Mouse (Mus musculus) right cerebral cortex, postnatal 10 days (tissue): ENCODE measurements at regions not wholly inside any gene's neighbourhood (a gene's known extent, or its start where the extent isn't known, plus 50 kb on each side); places are given as distances from the start of the nearest gene placed in this dataset.

Source experiments
- DNase-seq, 2 experiments: peaks; one replicate each; pipeline ENCODE4 v3.0.0; 2021; ENCODE audit warnings: low spot score in 2 of 2

GRCm38 (mm10) chr2:116979561-116980391 lies 101.3 kb downstream of the Tmco5 start:
- DNase-seq, result peak; percentile 60 to 69

DNA sequence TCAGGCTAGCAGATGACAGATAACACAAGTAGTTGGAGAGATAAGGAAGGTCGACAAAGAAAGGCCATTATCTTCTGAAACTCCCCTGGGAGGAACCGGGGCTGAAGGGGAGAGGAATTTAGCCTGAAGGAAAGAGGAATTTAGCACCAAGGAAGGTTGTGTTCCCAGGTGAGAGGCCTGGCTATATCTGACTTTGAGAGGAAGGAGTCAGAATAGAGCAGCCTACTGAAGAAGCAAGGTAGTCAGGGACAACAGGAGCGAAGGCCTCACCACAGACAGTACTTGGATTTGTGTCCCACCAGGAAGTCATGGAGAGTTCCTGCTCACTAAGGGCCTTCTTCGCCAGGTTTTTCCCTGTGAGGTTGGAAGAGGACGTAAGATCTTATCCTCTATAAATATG lies 102.2 kb downstream of the Tmco5 start:
- no peak for DNase-seq

- no peak for DNase-seq
Measured at GRCm38 (mm10) chr2:116983351-116983750, 104.9 kb downstream of the Tmco5 start.

GRCm38 (mm10) chr2:116983821-116984351 lies 105.4 kb downstream of the Tmco5 start:
- no peak for DNase-seq

- DNase-seq, result no peak
Measured at GRCm38 (mm10) chr2:116984597-116984996, 106.1 kb downstream of the Tmco5 start.

DNA sequence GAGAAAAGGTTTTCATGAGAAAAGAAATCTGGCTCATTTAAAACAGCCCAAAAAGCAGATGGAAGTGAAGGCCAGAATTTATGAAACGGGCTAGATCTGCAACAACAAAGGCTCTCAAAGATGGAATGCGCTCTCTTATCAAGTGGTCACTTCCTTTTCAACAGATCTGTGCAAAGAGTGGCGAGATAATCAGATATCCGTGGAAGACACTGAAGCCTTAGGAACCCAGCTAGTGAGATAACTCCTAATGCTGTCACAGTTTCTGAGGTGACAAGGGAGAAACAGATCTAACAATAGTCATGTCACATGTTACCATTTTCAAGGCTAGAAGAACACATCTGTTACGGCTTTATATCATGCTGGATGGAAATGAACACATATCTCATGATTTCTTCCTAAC lies 107.1 kb downstream of the Tmco5 start:
- no peak for DNase-seq

DNA sequence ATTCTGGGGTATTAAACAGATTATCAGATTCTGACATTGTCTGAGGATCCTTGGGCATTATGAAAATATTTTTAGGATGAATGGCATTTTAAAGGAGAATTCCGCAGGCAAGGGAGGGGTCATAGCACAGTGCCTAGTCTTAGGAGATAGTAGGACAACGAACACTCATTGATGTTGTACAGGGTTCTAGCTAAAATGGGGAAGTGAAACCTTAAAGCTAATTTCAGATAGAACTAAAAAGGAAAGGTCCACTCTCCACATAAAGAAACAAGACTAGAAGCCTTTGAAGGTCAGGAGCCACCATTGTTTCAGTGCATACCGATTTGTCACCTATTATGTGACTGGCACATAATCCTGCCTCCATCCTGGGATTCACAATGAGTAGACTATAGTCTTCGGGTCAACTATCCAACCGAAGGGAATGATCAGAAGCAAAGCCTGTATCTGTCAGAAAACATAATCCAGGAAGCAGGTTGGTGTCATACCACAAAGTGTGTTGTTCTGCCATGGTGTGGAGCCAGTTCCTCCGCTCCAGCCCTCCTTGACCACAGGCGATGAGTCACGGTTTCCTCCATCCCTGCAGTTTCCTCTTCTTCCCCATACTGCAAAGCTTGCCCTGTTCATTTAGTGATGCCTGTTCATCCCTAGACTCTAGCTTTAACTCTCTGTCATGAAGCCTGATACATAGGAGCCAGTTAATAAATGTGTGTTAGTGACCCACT lies 110.6 kb downstream of the Tmco5 start:
- DNase-seq, result no peak

- no peak for DNase-seq
Measured at GRCm38 (mm10) chr2:116990106-116990505, 111.6 kb downstream of the Tmco5 start.

DNA sequence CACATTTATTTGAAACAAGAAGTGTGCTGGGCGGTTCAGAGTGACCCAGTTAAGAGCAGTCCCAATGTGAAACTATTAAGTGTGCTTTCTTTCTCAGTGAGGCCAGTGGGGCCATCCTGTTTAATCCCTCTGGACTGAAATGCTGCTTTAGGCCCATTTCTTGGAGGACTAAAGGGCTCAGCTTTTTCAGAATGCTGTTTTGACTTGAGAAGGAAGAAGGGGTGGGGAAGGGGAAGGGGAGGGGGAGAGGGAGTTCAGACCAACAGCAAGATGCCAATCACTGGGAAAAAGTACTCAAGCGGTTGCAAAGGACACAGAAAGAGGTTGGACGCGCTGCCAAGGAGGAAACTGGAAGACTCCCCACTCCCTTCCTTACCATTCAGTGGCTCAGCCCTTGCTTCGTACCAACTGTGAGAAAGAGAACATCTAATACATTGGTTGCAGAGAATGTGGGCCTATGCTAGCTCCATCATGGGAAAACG lies 113.1 kb downstream of the Tmco5 start:
- peak; percentile 42 for DNase-seq

DNA sequence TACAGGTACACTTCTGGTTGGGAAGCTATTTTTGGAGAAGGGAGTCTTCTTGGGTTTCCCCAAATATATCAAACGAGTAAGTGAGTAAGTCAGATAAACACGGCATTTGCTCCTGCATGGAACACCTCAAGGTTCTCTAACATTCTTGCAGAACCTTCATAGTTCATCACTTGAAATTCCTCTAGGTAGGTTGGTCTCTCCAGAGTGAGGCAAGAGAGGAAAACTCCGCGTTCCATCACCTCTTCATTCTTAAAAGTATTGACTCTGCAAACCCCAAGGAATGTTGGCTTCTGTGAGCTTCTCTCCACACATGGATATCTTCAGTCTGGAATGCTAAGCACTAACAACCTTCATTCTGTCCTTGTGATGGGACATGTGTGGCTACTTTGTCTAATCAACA lies 115.2 kb downstream of the Tmco5 start:
- DNase-seq, result no peak

DNA sequence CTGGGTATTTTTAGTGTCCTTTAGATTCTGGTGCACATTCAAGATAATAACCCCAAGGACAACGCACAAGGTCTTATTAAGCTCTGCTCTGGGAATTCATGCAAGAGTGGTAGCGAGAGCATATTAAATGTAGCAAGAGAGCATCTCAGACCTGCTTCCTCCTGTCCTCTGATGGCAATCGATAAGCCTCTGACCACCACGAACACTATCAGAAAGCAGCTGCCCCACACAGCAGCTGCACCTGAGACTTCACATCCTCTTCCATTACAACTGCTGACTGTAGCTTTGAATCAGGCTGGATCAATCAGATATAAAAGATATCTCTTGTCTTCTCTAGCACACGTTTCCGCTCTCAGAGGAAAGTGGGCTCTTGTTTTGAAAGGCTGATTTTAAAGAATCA lies 117.8 kb downstream of the Tmco5 start:
- DNase-seq, result no peak

- no peak for DNase-seq
Measured at GRCm38 (mm10) chr2:116998822-116999221, 120.3 kb downstream of the Tmco5 start.

- DNase-seq, result no peak
Measured at GRCm38 (mm10) chr2:116999592-116999991, 121.1 kb downstream of the Tmco5 start.

DNA sequence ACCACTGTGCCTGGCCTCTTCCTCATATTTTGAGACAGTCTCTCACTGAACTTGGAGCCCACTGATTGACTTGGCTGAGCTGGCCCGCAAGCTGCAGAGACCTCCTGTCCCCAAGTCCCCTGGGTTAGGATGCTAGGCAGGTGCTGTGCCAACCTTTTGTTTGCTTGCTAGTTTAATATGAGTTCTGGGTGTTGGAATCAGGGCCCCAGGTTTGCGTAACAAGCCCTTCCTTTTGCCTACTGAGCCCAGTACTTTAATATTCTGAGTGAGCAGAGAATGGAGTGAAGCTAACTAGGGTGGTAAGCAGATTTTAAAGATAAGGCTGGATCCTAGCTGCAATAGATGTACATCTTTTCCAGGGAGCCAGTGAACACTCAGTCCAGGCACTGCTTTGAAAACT lies 117.2 kb upstream of the Spred1 start:
- no peak for DNase-seq

GRCm38 (mm10) chr2:117006846-117007245 lies 114.3 kb upstream of the Spred1 start:
- DNase-seq, result no peak

GRCm38 (mm10) chr2:117008922-117009321 lies 112.3 kb upstream of the Spred1 start:
- DNase-seq, result no peak

DNA sequence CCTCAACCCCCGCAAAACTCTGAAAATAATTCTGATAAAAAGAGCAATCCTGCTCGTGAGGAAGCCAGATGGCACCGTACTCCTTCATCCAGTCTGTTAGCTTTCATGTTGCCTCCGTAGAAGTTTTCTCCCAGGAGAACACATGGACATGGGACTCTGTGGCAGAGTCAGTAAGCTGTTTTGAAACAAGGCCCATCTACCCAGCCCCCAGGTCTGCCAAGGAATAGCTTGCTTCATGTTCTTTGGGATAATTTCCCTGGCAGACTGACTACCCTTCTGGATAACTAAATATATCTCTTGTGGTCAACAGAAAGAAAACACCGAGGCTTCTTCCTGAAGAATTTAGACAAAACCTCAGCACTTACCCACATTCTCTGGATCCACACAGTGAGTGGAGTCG lies 111.2 kb upstream of the Spred1 start:
- DNase-seq, result peak; percentile 30 to 42

DNA sequence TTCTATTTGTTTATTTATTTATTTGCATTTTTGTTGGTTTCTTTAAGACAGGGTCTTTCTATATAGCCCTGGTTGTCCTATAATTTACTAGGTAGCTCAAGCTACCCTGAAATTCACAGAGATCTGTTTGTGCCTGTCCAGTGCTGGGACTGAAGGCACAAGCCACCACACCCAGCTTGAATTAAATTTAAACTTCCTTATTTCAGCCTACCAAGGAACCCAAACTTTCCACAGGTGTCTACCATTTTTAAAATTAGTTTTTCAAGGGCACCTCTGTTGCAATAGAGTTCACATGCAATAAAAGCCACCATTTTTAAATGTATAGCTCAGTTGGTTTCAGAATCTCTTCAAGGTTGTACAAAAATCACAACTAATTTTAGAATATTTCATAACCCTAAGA lies 110.2 kb upstream of the Spred1 start:
- DNase-seq, result no peak

DNA sequence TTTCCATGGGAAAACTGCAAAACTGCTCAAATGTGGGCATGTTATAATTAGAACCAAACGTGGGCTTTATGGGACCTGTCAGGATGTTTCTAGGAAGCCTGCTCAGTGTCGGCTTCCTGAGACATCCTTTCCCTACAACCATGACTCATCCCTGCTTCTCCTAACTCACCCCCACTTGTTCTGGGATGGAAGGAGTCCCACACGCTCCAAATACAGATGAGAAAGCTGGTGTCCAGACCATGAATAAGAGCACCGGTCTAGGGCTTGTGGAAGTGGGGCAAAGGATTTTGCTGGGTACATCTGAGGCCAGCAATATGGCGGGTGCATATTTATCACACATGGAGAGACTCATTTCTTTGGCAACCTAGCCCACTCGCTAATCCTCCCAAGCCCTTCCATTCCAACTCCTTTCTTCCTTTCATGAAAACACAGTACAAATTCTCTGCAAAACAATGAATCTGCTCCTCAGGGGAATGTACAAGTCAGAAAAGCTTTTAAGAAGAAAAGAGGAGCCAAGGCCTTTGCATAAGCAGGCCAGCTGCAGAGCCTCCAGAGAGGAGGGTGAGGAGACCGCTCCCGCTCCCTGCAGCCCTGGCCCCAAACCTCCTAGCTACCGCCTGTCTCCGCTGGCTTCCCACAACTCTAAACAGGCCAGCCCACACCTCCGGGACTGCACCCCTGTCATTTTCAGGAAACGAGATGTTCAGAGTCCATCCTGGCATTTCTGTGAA lies 103.1 kb upstream of the Spred1 start:
- DNase-seq, result peak; percentile 34 to 62

GRCm38 (mm10) chr2:117018917-117019538 lies 102.1 kb upstream of the Spred1 start:
- DNase-seq, result peak; percentile 69 to 71

DNA sequence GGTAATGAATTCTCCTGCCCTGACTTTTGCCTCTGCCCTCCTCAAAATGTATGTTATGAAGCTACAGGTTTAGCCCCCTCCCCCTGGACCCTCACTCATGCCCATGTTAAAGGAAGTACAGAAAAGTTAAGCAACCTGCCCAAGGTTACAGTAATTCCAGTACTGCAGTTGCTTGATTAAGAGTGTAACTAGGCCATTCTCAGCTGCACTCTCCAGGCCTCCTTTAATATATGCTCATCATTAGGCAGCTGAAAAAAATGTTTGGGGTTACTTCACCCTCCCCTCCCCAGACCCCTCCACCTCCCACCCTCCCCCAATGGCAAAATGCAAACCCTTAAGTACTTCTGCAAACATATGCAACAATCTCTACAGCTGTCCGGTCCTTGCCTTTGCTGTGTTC lies 101.6 kb upstream of the Spred1 start:
- no peak for DNase-seq

DNA sequence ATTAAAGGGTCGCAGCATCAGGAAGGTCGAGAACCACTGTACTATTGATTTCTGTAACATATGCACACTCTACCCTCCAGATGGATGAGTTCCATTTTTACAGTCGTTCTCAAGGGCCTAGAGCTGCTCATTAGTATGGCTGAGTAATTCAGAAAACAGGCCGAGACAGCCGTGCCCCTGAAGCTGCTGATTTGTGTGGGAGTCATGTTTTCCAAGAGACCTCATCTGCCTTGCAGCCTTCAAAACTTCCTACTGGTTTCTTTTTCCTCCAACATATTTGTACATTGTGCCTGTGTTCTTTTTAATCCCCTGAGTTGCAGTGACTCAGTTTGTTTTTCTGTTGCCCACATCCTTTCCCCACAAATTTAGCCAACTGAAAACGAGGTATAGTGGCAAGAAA lies 99.4 kb upstream of the Spred1 start:
- no peak for DNase-seq
